Mouse (Mus musculus) lung, postnatal 0 days (tissue): ENCODE results near the gene Sh2b2. TPM values are rescaled to one million over a fixed set of nuclear protein-coding genes. Genes with fewer than 3 reads are reported as not detected.

Source experiments
- ATAC-seq: fragments of 200-750 bp; cut with Nextera tagmentation; 2 replicates; pipeline ENCODE4 v1.8.0; 2017; ENCODE audit warnings: moderate library complexity
- DNase-seq: peaks from one replicate; pipeline ENCODE4 v3.0.0-alpha.2; 2016; ENCODE audit warnings: low spot score
- H3K27ac ChIP-seq: fragments of 300-500 bp; sonication (generic); 2 replicates; pipeline ENCODE4 v1.5.1; 2014; ENCODE audit warnings: antibody characterized with exemption, mild to moderate bottlenecking, low read length, mixed read lengths
- H3K27me3 ChIP-seq: fragments of 300-500 bp; sonication (generic); replicated peaks from 2 replicates; pipeline ENCODE4 v1.6.1; 2014; ENCODE audit warnings: low read length, mixed read lengths; ENCODE audit not compliant: insufficient read depth
- H3K36me3 ChIP-seq: fragments of 300-500 bp; sonication (generic); 2 replicates; pipeline ENCODE4 v1.6.1; 2014; ENCODE audit warnings: low read length, mixed read lengths; ENCODE audit not compliant: insufficient read depth
- H3K4me1 ChIP-seq: fragments of 300-500 bp; sonication (generic); 2 replicates; pipeline ENCODE4 v1.6.1; 2014; ENCODE audit warnings: antibody characterized with exemption, low read depth, low read length, mixed read lengths; ENCODE audit not compliant: insufficient read depth
- H3K4me2 ChIP-seq: fragments of 300-500 bp; sonication (generic); replicated peaks from 2 replicates; pipeline ENCODE4 v1.6.1; 2014; ENCODE audit warnings: low read depth, mild to moderate bottlenecking, low read length, moderate library complexity, mixed read lengths
- H3K4me3 ChIP-seq: fragments of 300-500 bp; sonication (generic); 2 replicates; pipeline ENCODE4 v1.5.1; 2014; ENCODE audit warnings: low read depth, low read length
- H3K9ac ChIP-seq: fragments of 300-500 bp; sonication (generic); replicated peaks from 2 replicates; pipeline ENCODE4 v1.6.1; 2014; ENCODE audit warnings: low read depth, mild to moderate bottlenecking
- H3K9me3 ChIP-seq: fragments of 300-500 bp; sonication (generic); 2 replicates; pipeline ENCODE4 v1.6.1; 2016; ENCODE audit warnings: low read length, mixed read lengths
- CTCF ChIP-seq: IDR thresholded peaks from 2 replicates; pipeline ENCODE4 v1.5.1; 2016; ENCODE audit warnings: antibody characterized with exemption, mild to moderate bottlenecking
- EP300 ChIP-seq: IDR thresholded peaks from 2 replicates; pipeline ENCODE4 v1.6.1; 2016; ENCODE audit warnings: antibody characterized with exemption, mild to moderate bottlenecking, control low read depth
- WGBS: fragments of 180-500 bp; shearing (Covaris S2); extraction: QIAGEN DNeasy Blood & Tissue Kit; methylation state at CpG from one replicate; pipeline ENCODE4 v1.1.7; 2014; 5-methylcytosine and 5-hydroxymethylcytosine counted together
- polyA plus RNA-seq: library from polyadenylated mRNA; unstranded; fragments of >200 nt; fragmentation: Nextera tagmentation; extraction: Ambion mirVana; gene quantifications from 2 replicates; pipeline ENCODE4 v1.2.1, GENCODE M21; 2015

Sh2b2 gene
- polyA plus RNA-seq, 1 experiment from 2014 or later: 1.8 TPM

DNA sequence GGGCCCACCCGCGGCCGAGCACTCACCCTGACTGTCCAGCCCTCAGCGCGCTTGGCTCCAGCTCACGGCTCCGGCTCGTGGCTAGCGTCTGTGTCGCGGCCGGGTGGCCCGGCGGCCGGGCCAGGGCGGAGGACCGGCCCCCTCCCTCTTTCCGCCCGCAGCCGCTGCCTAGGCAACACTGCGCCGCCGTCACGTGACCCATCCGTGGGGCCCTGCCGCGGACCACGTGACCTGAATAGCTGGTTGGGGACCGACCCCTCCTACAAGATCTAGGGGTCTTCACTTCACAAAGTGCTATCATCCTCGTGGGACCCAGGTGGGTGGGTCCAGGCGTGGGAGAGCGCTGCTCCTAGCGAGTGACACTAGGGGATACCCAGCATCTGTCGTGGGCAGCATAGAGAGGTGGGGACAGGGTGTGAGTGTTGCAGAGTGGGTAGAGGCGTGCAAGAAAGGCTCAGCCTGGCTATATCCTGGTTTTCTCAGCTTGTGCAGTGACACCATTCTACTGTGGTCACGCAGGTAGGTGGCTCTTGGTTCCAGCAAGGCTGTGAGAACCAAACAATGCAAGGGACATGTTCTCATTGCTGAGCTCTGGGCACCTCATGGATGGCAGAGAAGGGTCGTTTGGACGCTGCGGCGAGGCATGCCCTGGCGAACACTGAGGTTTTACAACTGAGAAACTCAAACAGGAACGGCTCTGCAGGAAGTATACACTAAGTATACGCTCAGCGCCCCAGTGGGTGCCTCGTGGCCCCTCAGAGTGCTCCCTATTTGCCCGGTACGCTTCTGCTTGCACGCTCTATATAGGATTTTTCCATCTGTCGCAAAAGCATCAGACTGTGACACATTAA lies 75.6 kb downstream of the Sh2b2 start, which contains the start of gene Orai2:
TSS of gene Orai2 (minus strand) at position 202 of the 851 bp plus-strand sequence.
- Histone ChIP-seq H3K9me3 (no peaks in the 10 kb centered on the region), H3K27ac (peak within 1 kb of the TSS; percentile 78), H3K4me1 (peaks cover 16% of the 10 kb centered on the region; the same call in 1 of the 2 replicates), H3K9ac (peak within 1 kb of the TSS; percentile 43; the same call in 1 of the 2 replicates), H3K27me3 (no peaks in the 10 kb centered on the region), H3K4me3 (peak within 1 kb of the TSS; percentile 48), H3K4me2 (peak within 1 kb of the TSS; percentile 82), H3K36me3 (no peaks in the 10 kb centered on the region)
- TF ChIP-seq CTCF (no peak), EP300 (no peak)
- 3% methylated on average over 38 of the region's 49 CpGs for WGBS
- DNase-seq (peak; percentile 75), ATAC-seq (peak; percentile 73)

DNA sequence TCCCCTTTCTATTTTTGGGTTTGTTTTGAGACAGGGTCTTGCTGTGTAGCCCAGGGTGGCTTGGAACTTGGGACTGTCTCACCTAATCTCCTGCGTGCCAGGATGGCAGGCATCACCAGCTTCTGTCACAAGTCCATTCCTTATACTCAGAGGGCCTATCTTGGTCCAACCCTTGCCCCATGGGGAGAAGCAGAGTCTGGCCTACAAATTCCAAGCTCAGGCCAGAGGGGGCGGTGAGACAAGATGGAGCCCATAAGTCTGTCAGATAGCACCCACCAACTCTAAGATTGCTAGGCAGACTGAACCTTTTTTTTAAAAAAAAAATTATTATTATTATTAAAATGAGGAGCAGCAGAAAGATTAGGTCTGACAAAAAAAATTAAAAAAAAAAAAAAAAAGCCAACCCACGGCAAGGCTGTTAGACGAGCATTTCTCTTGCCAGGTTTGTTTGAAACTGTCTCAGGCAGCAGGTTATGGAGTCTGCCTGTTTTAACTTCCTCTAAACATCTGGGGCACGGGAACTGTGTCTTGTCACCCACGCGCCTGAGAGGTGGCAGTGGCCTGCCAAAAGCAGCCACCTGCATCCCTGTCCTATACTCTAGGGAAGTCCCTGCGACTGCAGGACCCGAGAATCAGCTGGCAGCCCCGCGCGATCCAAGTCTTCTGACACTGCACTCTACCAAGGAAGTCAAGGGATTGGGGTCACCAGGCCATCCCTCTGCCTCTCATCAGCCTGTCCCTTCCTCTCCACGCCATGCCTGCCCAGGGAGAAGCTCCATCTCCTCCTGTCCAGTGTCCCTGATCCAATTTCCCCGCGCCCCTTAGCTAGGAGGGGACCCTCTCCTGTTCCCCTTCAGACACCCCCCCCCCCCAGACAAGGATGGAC lies 76.5 kb downstream of the Sh2b2 start:
- ATAC-seq (peak; percentile 1; the same call in 1 of the 2 replicates), DNase-seq (peak; percentile 34)
- H3K4me1 ChIP-seq: peaks cover 16% of the 10 kb centered on the region; the same call in 1 of the 2 replicates
- WGBS: 10% methylated on average over 14 of the region's 15 CpGs
- no peaks in the 10 kb centered on the region for H3K36me3 ChIP-seq
- H3K27me3 ChIP-seq: no peaks in the 10 kb centered on the region
- peak overlapping the region; percentile 48 for H3K4me3 ChIP-seq
- peak overlapping the region; percentile 43; the same call in 1 of the 2 replicates for H3K9ac ChIP-seq
- peak; percentile 6; the same call in 1 of the 2 replicates for TF ChIP-seq CTCF
- no peak for TF ChIP-seq EP300
- peak overlapping the region; percentile 82 for H3K4me2 ChIP-seq
- H3K9me3 ChIP-seq: no peaks in the 10 kb centered on the region
- H3K27ac ChIP-seq: peak overlapping the region; percentile 78

Other genes with a start within 250 kb of the Sh2b2 start
- gene Upk3b, start 208.1 kb downstream of the Sh2b2 start, polyA plus RNA-seq: 35.7 and 38.8 TPM in 2 replicates
- gene Upk3bl, start 192.1 kb downstream of the Sh2b2 start, polyA plus RNA-seq: 1.1 and 1.2 TPM in 2 replicates
- 2.0 and 2.8 TPM in 2 replicates for gene Rasa4, start 162.6 kb downstream of the Sh2b2 start, polyA plus RNA-seq
- gene Polr2j, start 129.9 kb downstream of the Sh2b2 start, polyA plus RNA-seq: 175 and 184 TPM in 2 replicates
- 18.5 and 20.8 TPM in 2 replicates for gene Lrwd1, start 110.5 kb downstream of the Sh2b2 start, polyA plus RNA-seq
- 13.5 and 13.9 TPM in 2 replicates for gene Alkbh4, start 110.4 kb downstream of the Sh2b2 start, polyA plus RNA-seq
- 11.2 and 14.0 TPM in 2 replicates for gene Orai2, start 75.8 kb downstream of the Sh2b2 start, polyA plus RNA-seq
- gene Prkrip1, start 47.6 kb downstream of the Sh2b2 start, polyA plus RNA-seq: 32.9 and 37.7 TPM in 2 replicates